Mouse (Mus musculus) neural tube, embryonic 13.5 days (tissue): ENCODE data around the gene Rnf169. TPM values are rescaled to one million over a fixed set of nuclear protein-coding genes. Genes with fewer than 3 reads are reported as not detected.
"Not testable (repeated sequence)": the region's sequence is repeated elsewhere in the genome, so short reads cannot be mapped to it uniquely, and the experiment has no call there.

ENCODE experiments used
- ATAC-seq: fragments of 200-750 bp; cut with Nextera tagmentation; 2 replicates; pipeline ENCODE4 v1.8.0; 2017; ENCODE audit warnings: low read depth, mild to moderate bottlenecking, moderate TSS enrichment, moderate library complexity
- H3K27ac ChIP-seq: fragments of 300-500 bp; sonication (generic); replicated peaks from 2 replicates; pipeline ENCODE4 v1.5.1; 2015; ENCODE audit warnings: moderate library complexity, mild to moderate bottlenecking, inconsistent platforms
- H3K27me3 ChIP-seq: fragments of 300-500 bp; sonication (generic); 2 replicates; pipeline ENCODE4 v1.6.1; 2015; ENCODE audit warnings: mild to moderate bottlenecking, inconsistent platforms
- H3K36me3 ChIP-seq: fragments of 300-500 bp; sonication (generic); 2 replicates; pipeline ENCODE4 v1.6.1; 2015; ENCODE audit warnings: mild to moderate bottlenecking, inconsistent platforms
- H3K4me1 ChIP-seq: fragments of 300-500 bp; sonication (generic); replicated peaks from 2 replicates; pipeline ENCODE4 v1.6.1; 2015; ENCODE audit warnings: inconsistent platforms
- H3K4me2 ChIP-seq: fragments of 300-500 bp; sonication (generic); 2 replicates; pipeline ENCODE4 v1.6.1; 2015; ENCODE audit warnings: inconsistent platforms, mild to moderate bottlenecking, moderate library complexity
- H3K4me3 ChIP-seq: fragments of 300-500 bp; sonication (generic); 2 replicates; pipeline ENCODE4 v1.5.1; 2015; ENCODE audit warnings: mild to moderate bottlenecking, inconsistent platforms
- H3K9ac ChIP-seq: fragments of 300-500 bp; sonication (generic); 2 replicates; pipeline ENCODE4 v1.6.1; 2015; ENCODE audit warnings: moderate library complexity, mild to moderate bottlenecking, inconsistent platforms
- H3K9me3 ChIP-seq: fragments of 300-500 bp; sonication (generic); 2 replicates; pipeline ENCODE4 v1.6.1; 2016; ENCODE audit warnings: inconsistent platforms
- WGBS: fragments of 180-500 bp; shearing (Covaris S2); methylation state at CpG from one replicate; pipeline ENCODE4 v1.1.7; 2015; 5-methylcytosine and 5-hydroxymethylcytosine counted together
- polyA plus RNA-seq: library from polyadenylated mRNA; unstranded; fragments of >200 nt; fragmentation: Nextera tagmentation; extraction: Ambion mirVana; gene quantifications from 2 replicates; pipeline ENCODE4 v1.2.1, GENCODE M21; 2015

Gene Rnf169
- polyA plus RNA-seq, 1 experiment from 2014 or later, result 4.5 TPM

DNA sequence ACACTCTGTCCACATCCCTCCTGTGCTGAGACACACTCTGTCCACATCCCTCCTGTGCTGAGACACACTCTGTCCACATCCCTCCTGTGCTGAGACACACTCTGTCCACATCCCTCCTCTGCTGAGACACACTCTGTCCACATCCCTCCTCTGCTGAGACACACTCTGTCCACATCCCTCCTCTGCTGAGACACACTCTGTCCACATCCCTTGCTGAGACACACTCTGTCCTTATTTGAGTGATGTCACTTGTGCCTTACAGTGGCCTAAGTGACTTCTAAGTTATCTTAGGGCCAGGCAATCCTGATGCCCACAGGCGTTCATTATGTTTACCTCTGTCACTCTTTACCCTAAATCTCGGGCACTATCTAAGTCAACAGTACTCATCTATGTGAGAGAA, 19.7 kb downstream of the Rnf169 start:
- H3K9ac ChIP-seq, H3K9me3 ChIP-seq, H3K36me3 ChIP-seq, ATAC-seq, H3K4me2 ChIP-seq, H3K27me3 ChIP-seq, H3K27ac ChIP-seq, H3K4me3 ChIP-seq: not testable (repeated sequence)
- WGBS, result 88% methylated on average over 2 of the region's 2 CpGs
- peaks cover 36% of the 10 kb centered on the region for H3K4me1 ChIP-seq

- H3K4me3 ChIP-seq, result no peak overlapping the region
- peaks cover 8% of the 10 kb centered on the region for H3K4me1 ChIP-seq
- H3K27me3 ChIP-seq, result no peaks in the 10 kb centered on the region
- H3K9me3 ChIP-seq, result no peaks in the 10 kb centered on the region
- H3K4me2 ChIP-seq, result no peak overlapping the region
- H3K27ac ChIP-seq, result no peak overlapping the region
- H3K36me3 ChIP-seq, result no peaks in the 10 kb centered on the region
- H3K9ac ChIP-seq, result no peak overlapping the region
- 71% methylated on average over 12 of the region's 12 CpGs for WGBS
- ATAC-seq, result no peak
Measured at GRCm38 (mm10) chr7:99957226-99957965, 22.9 kb downstream of the Rnf169 start.

- Histone ChIP-seq H3K27me3 (no peaks in the 10 kb centered on the region), H3K36me3 (0 out of 2 replicates have a peak, but pooled peaks cover 5% of the 10 kb centered on the region), H3K9ac (no peak overlapping the region), H3K9me3 (no peaks in the 10 kb centered on the region), H3K4me1 (peaks cover 5% of the 10 kb centered on the region), H3K4me3 (no peak overlapping the region), H3K27ac (no peak overlapping the region), H3K4me2 (no peak overlapping the region)
- ATAC-seq, result no peak
- WGBS, result 96% methylated on average over 7 of the region's 7 CpGs
Measured at GRCm38 (mm10) chr7:99956095-99956494, 24.2 kb downstream of the Rnf169 start.

DNA sequence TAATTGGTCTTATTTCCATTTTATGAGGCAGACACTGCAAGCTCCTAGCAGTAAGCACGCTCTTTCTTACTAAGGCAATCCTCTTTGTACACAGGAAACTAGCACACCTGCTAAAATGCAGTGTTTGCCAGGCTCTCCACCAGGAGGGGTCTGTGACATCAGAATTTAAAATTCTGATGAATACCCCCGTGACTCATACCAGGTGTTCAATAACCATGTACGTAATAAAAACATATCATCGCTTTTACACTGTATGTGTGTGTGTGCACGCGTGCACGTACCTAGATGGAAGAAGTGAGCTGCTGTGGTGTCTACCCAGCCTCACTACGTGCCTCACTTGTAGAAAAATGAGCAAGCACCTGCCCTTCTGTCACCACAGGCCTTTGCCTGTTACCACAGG, 26.0 kb downstream of the Rnf169 start:
- no peak overlapping the region for H3K9ac ChIP-seq
- no peak overlapping the region for H3K4me2 ChIP-seq
- H3K27me3 ChIP-seq, result no peaks in the 10 kb centered on the region
- no peak for ATAC-seq
- 0 out of 2 replicates have a peak, but pooled peaks cover 9% of the 10 kb centered on the region for H3K36me3 ChIP-seq
- WGBS, result 93% methylated on average over 8 of the region's 8 CpGs
- H3K4me3 ChIP-seq, result no peak overlapping the region
- no peak overlapping the region for H3K27ac ChIP-seq
- peaks cover 5% of the 10 kb centered on the region for H3K4me1 ChIP-seq
- no peaks in the 10 kb centered on the region for H3K9me3 ChIP-seq

- H3K9ac ChIP-seq, result no peak overlapping the region
- no peak overlapping the region for H3K27ac ChIP-seq
- no peaks in the 10 kb centered on the region for H3K9me3 ChIP-seq
- H3K36me3 ChIP-seq, result 0 out of 2 replicates have a peak, but pooled peaks cover 9% of the 10 kb centered on the region
- H3K27me3 ChIP-seq, result no peaks in the 10 kb centered on the region
- H3K4me1 ChIP-seq, result peaks cover 5% of the 10 kb centered on the region
- 94% methylated on average over 6 of the region's 6 CpGs for WGBS
- no peak overlapping the region for H3K4me2 ChIP-seq
- H3K4me3 ChIP-seq, result no peak overlapping the region
- no peak for ATAC-seq
Measured at GRCm38 (mm10) chr7:99953442-99954098, 26.7 kb downstream of the Rnf169 start.

DNA sequence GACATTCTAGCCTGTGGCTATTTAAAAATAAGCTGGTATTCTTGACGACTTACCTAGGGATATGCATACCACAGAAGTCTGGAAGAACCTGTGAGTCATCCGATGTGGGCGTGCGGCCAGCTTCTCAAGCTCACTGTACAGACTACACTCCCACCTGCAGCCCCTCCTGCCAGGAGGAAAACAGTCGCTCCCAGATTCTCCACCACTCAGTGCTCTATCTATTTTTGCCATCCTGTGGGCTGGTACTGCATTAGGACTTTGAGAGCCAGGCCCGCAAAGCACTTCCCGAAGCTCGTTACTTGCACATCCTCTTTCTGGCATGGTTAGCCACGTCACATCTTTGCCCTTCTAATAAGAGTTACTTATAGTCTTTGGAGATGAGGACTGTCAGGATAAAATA, 32.9 kb downstream of the Rnf169 start:
- Histone ChIP-seq H3K27me3 (no peaks in the 10 kb centered on the region), H3K9me3 (no peaks in the 10 kb centered on the region), H3K4me1 (no peaks in the 10 kb centered on the region), H3K4me3 (no peak overlapping the region), H3K9ac (no peak overlapping the region), H3K36me3 (peaks cover 63% of the 10 kb centered on the region), H3K27ac (no peak overlapping the region), H3K4me2 (no peak overlapping the region)
- ATAC-seq, result no peak
- 89% methylated on average over 9 of the region's 9 CpGs for WGBS

- WGBS, result 95% methylated on average over 4 of the region's 4 CpGs
- Histone ChIP-seq H3K36me3 (peaks cover 61% of the 10 kb centered on the region), H3K27me3 (no peaks in the 10 kb centered on the region), H3K4me3 (no peak overlapping the region), H3K9me3 (no peaks in the 10 kb centered on the region), H3K4me2 (no peak overlapping the region), H3K27ac (no peak overlapping the region), H3K4me1 (no peaks in the 10 kb centered on the region), H3K9ac (no peak overlapping the region)
- ATAC-seq, result no peak
Measured at GRCm38 (mm10) chr7:99946356-99946755, 33.9 kb downstream of the Rnf169 start.

- no peaks in the 10 kb centered on the region for H3K27me3 ChIP-seq
- WGBS, result 85% methylated on average over 3 of the region's 3 CpGs
Measured at GRCm38 (mm10) chr7:99945939-99946338, 34.3 kb downstream of the Rnf169 start.

GRCm38 (mm10) chr7:99945012-99945411, 35.2 kb downstream of the Rnf169 start:
- H3K36me3 ChIP-seq, result peaks cover 73% of the 10 kb centered on the region
- ATAC-seq, result not testable (repeated sequence)

More at GRCm38 (mm10) chr7:99945939-99946338, 34.3 kb downstream of the Rnf169 start:
- no peak overlapping the region for H3K4me3 ChIP-seq
- no peaks in the 10 kb centered on the region for H3K4me1 ChIP-seq
- no peak for ATAC-seq
- no peaks in the 10 kb centered on the region for H3K9me3 ChIP-seq
- H3K36me3 ChIP-seq, result peaks cover 63% of the 10 kb centered on the region
- H3K4me2 ChIP-seq, result no peak overlapping the region
- no peak overlapping the region for H3K9ac ChIP-seq
- H3K27ac ChIP-seq, result no peak overlapping the region

DNA sequence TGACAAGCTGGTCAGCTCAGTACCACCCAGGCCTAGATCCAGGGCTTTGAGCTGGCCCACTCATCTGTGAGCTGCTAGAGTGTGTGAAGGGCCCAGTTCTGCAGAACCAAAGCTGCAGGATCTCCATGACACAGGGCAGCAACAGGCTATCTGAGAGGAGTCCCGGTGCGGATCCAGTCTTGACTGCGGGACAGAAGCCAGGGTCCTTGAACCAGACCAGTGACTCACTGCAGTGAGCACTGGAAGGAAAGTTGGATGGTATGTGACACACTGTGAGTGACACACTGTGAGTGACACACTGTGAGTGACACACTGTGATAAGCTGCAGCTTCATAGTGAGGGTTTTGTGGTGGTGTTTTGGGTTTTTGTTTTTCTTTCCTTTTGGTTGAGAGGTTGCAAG, 35.7 kb downstream of the Rnf169 start:
- H3K9me3 ChIP-seq, result no peaks in the 10 kb centered on the region
- H3K36me3 ChIP-seq, result peaks cover 73% of the 10 kb centered on the region
- H3K27ac ChIP-seq, result no peak overlapping the region
- 97% methylated on average over 3 of the region's 3 CpGs for WGBS
- no peaks in the 10 kb centered on the region for H3K27me3 ChIP-seq
- H3K9ac ChIP-seq, result no peak overlapping the region
- H3K4me1 ChIP-seq, result no peaks in the 10 kb centered on the region
- ATAC-seq, result no peak
- H3K4me2 ChIP-seq, result no peak overlapping the region
- H3K4me3 ChIP-seq, result no peak overlapping the region

More at GRCm38 (mm10) chr7:99945012-99945411, 35.2 kb downstream of the Rnf169 start:
- H3K4me1 ChIP-seq, H3K4me3 ChIP-seq, H3K4me2 ChIP-seq, H3K27ac ChIP-seq, H3K9me3 ChIP-seq, H3K27me3 ChIP-seq, H3K9ac ChIP-seq: not testable (repeated sequence)
- WGBS, result 94% methylated on average over 22 of the region's 22 CpGs

DNA sequence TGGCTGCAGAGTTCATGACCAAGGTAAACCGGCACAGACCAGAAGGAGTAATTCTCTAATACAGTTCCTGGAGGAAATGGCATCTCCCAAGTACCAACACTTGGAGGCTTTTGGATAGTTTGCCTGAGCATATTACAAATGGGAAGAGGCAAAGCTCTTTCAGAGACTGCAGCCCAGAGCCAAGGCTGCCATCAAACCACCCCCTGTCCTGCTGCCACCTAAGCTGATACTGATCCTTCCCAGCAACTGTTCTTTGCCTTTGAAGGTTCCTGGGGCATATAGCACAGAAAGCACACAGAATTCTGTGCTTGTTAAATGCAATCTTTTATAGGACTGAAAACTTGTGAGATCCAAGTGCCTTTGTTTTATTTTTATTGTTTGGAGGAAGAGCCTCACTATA, 39.6 kb downstream of the Rnf169 start:
- Histone ChIP-seq H3K27me3 (no peaks in the 10 kb centered on the region), H3K9me3 (no peaks in the 10 kb centered on the region), H3K27ac (no peak overlapping the region), H3K4me2 (no peak overlapping the region), H3K4me3 (no peak overlapping the region), H3K4me1 (no peaks in the 10 kb centered on the region), H3K9ac (no peak overlapping the region), H3K36me3 (peaks cover 60% of the 10 kb centered on the region)
- ATAC-seq, result no peak
- WGBS, result 100% methylated on average over 1 of the region's 1 CpGs

DNA sequence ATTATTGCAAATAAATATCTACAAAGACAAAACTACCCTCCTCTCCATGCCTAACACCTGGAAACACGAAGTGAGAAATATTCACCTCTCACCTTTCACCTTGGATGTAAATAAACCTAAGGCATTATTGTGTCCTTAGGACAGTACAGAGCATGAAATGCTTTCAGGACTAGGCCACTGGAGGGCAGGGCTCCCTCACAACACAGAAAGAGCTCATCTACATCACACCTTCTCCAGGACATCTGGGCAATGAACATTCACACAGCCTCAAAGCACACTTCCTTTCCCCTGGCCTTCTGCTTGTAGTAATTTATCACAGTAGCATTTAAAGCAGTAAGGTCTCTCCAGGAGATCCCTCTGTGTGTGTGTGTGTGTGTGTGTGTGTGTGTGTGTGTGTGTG, 44.5 kb downstream of the Rnf169 start:
- 95% methylated on average over 1 of the region's 1 CpGs for WGBS
- no peak overlapping the region for H3K4me3 ChIP-seq

More for the DNA sequence above, 44.5 kb downstream of the Rnf169 start:
- ATAC-seq, result no peak
- H3K27me3 ChIP-seq, result no peaks in the 10 kb centered on the region
- H3K9ac ChIP-seq, result no peak overlapping the region
- H3K4me1 ChIP-seq, result no peaks in the 10 kb centered on the region
- H3K36me3 ChIP-seq, result peaks cover 41% of the 10 kb centered on the region
- no peak overlapping the region for H3K4me2 ChIP-seq
- H3K9me3 ChIP-seq, result no peaks in the 10 kb centered on the region
- no peak overlapping the region for H3K27ac ChIP-seq
